16 mouse cellular contexts compared by ENCODE assay signal in the genomic region with DNA sequence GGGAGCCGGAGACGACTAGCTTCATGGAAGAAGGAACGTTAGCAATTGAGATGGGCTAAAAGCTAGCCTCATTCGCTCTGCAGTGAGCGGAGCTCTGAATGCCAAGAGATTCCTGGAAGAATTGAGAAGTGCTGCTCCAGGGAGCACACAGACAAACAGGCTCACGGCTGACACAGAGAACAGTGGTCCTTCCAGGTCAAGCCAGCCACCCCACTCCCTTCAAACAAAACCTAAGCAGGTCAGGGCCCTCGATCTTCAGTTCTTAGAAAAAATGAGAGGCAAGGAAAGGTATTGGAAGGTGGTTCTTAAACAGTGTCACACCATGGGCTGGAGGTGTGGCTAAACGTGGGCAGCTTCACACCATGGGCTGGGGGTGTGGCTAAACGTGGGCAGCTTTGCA. TPM values are rescaled to one million over a fixed set of nuclear protein-coding genes. Genes with fewer than 3 reads are reported as not detected.
"Had no signal": no experiment of that assay in that cellular context is flagged by ENCODE, and none has a peak within 500 bp of the region (broad histone marks: within the 10 kb centered on the region; RNA-seq: fewer than 3 reads in every experiment).

No protein-coding gene starts in this region.

- DNase-seq: liver, postnatal 0 days; lung, embryonic 14.5 days; lung, postnatal 10 days; lung, postnatal 36 days; midbrain, embryonic 14.5 days; right cerebral cortex, postnatal 14 days; thymus, adult 2 months; thymus, postnatal 25 days; thymus, postnatal 4 days had no signal

- ATAC-seq: liver, postnatal 0 days had no signal

- H3K36me3 ChIP-seq: liver, embryonic 15.5 days; stomach, embryonic 15.5 days had no signal

- H3K9me3 ChIP-seq: liver, embryonic 15.5 days; neural tube, embryonic 12.5 days; stomach, embryonic 15.5 days had no signal

- H3K4me1 ChIP-seq: liver, embryonic 15.5 days; midbrain, embryonic 12.5 days; neural tube, embryonic 12.5 days; stomach, embryonic 15.5 days had no signal

- H3K27me3 ChIP-seq: liver, embryonic 15.5 days; midbrain, embryonic 12.5 days; neural tube, embryonic 12.5 days; stomach, embryonic 15.5 days had no signal

- H3K9ac ChIP-seq: liver, embryonic 15.5 days; liver, postnatal 0 days; lung, embryonic 14.5 days; midbrain, embryonic 12.5 days; neural tube, embryonic 12.5 days; stomach, embryonic 15.5 days had no signal

- H3K4me2 ChIP-seq: liver, embryonic 15.5 days; lung, embryonic 14.5 days; midbrain, embryonic 12.5 days; neural tube, embryonic 12.5 days; stomach, embryonic 15.5 days had no signal

- H3K4me3 ChIP-seq: liver, embryonic 15.5 days; midbrain, embryonic 12.5 days; neural tube, embryonic 12.5 days; stomach, embryonic 15.5 days had no signal

- H3K27ac ChIP-seq: liver, embryonic 15.5 days; macrophage; midbrain, embryonic 12.5 days; neural tube, embryonic 12.5 days; stomach, embryonic 15.5 days; stomach, postnatal 0 days had no signal

RNA-seq across cellular contexts. Expression of a gene that starts 40.5 kb away (rescaled TPM):
- total RNA-seq: monocyte, adult 5-6 weeks had no signal
